Mouse (Mus musculus) midbrain, postnatal 0 days (tissue): ENCODE results near the gene Ccdc151. TPM values are rescaled to one million over a fixed set of nuclear protein-coding genes. Genes with fewer than 3 reads are reported as not detected.
A peak's percentile ranks its signal among the peaks of the same experiment; 100 is the strongest.

ENCODE experiments used
- ATAC-seq: fragments of 200-750 bp; cut with Nextera tagmentation; 2 replicates; pipeline ENCODE4 v1.8.0; 2017; ENCODE audit warnings: moderate number of reproducible peaks, mild to moderate bottlenecking, moderate TSS enrichment, moderate library complexity; ENCODE audit not compliant: low FRiP score
- DNase-seq: peaks from one replicate; pipeline ENCODE4 v3.0.0-alpha.2; 2015; ENCODE audit warnings: low spot score
- H3K27ac ChIP-seq: fragments of 300-500 bp; sonication (generic); 2 replicates; pipeline ENCODE4 v1.5.1; 2014; ENCODE audit warnings: low read depth, mild to moderate bottlenecking, low read length, mixed read lengths
- H3K27me3 ChIP-seq: fragments of 300-500 bp; sonication (generic); 2 replicates; pipeline ENCODE4 v1.6.1; 2014; ENCODE audit warnings: low read length, control low read depth, mixed read lengths; ENCODE audit not compliant: insufficient read depth
- H3K36me3 ChIP-seq: fragments of 300-500 bp; sonication (generic); 2 replicates; pipeline ENCODE4 v1.6.1; 2014; ENCODE audit warnings: low read length, control low read depth, mixed read lengths; ENCODE audit not compliant: insufficient read depth
- H3K4me1 ChIP-seq: fragments of 300-500 bp; sonication (generic); 2 replicates; pipeline ENCODE4 v1.6.1; 2014; ENCODE audit warnings: mild to moderate bottlenecking, control low read depth, antibody characterized with exemption, low read length, mixed read lengths; ENCODE audit not compliant: insufficient read depth
- H3K4me2 ChIP-seq: fragments of 300-500 bp; sonication (generic); 2 replicates; pipeline ENCODE4 v1.6.1; 2014; ENCODE audit warnings: low read depth, mild to moderate bottlenecking, low read length, mixed read lengths; ENCODE audit not compliant: poor library complexity, severe bottlenecking
- H3K4me3 ChIP-seq: fragments of 300-500 bp; sonication (generic); 2 replicates; pipeline ENCODE4 v1.5.1; 2014; ENCODE audit warnings: low read depth, mild to moderate bottlenecking, low read length, moderate library complexity
- H3K9ac ChIP-seq: fragments of 300-500 bp; sonication (generic); replicated peaks from 2 replicates; pipeline ENCODE4 v1.6.1; 2014; ENCODE audit warnings: mild to moderate bottlenecking, low read length, moderate library complexity, mixed read lengths; ENCODE audit not compliant: poor library complexity, severe bottlenecking
- H3K9me3 ChIP-seq: fragments of 300-500 bp; sonication (generic); 2 replicates; pipeline ENCODE4 v1.6.1; 2016; ENCODE audit warnings: low read length, control low read depth
- CTCF ChIP-seq: IDR thresholded peaks from 2 replicates; pipeline ENCODE4 v1.5.1; 2016; ENCODE audit warnings: antibody characterized with exemption, mild to moderate bottlenecking
- whole genome bisulfite sequencing: fragments of 180-500 bp; shearing (Covaris S2); extraction: QIAGEN DNeasy Blood & Tissue Kit; methylation state at CpG from one replicate; pipeline ENCODE4 v1.1.7; 2014; 5-methylcytosine and 5-hydroxymethylcytosine counted together
- polyA plus RNA-seq: library from polyadenylated mRNA; unstranded; fragments of >200 nt; fragmentation: Nextera tagmentation; extraction: Ambion mirVana; gene quantifications from 2 replicates; pipeline ENCODE4 v1.2.1, GENCODE M21; 2015
- total RNA-seq: library from RNA; depleted of rRNA; stranded (reverse); fragments of >200 nt; gene quantifications from 2 replicates; pipeline ENCODE4 v1.2.3, GENCODE M21; 2014

The Ccdc151 gene
- total and polyA plus RNA-seq, 2 experiments from 2014 or later: 5.1 to 5.8 TPM

- WGBS: 17% methylated on average over 2 of the region's 2 CpGs
- Histone ChIP-seq H3K4me2 (no peak overlapping the region), H3K36me3 (no peaks in the 10 kb centered on the region), H3K4me1 (no peaks in the 10 kb centered on the region), H3K9me3 (no peaks in the 10 kb centered on the region), H3K27ac (no peak overlapping the region), H3K9ac (no peak overlapping the region), H3K4me3 (no peak overlapping the region), H3K27me3 (no peaks in the 10 kb centered on the region)
- ATAC-seq (no peak), DNase-seq (no peak)
- peak; percentile 54 for TF ChIP-seq CTCF
Measured at GRCm38 (mm10) chr9:21977972-21978371, 24.5 kb downstream of the Ccdc151 start.

- Histone ChIP-seq H3K27me3 (no peaks in the 10 kb centered on the region), H3K9me3 (no peaks in the 10 kb centered on the region), H3K4me3 (no peak overlapping the region), H3K36me3 (no peaks in the 10 kb centered on the region), H3K27ac (no peak overlapping the region), H3K9ac (no peak overlapping the region), H3K4me1 (no peaks in the 10 kb centered on the region), H3K4me2 (no peak overlapping the region)
- ATAC-seq (no peak), DNase-seq (no peak)
- WGBS: 78% methylated on average over 5 of the region's 5 CpGs
- no peak for TF ChIP-seq CTCF
Measured at GRCm38 (mm10) chr9:21977331-21977730, 25.1 kb downstream of the Ccdc151 start.

- no peak overlapping the region for H3K4me3 ChIP-seq
- no peaks in the 10 kb centered on the region for H3K36me3 ChIP-seq
- ATAC-seq (no peak), DNase-seq (no peak)
- 85% methylated on average over 10 of the region's 10 CpGs for WGBS
- TF ChIP-seq CTCF: no peak
- no peak overlapping the region for H3K9ac ChIP-seq
- no peaks in the 10 kb centered on the region for H3K4me1 ChIP-seq
- H3K4me2 ChIP-seq: no peak overlapping the region
- no peak overlapping the region for H3K27ac ChIP-seq
- no peaks in the 10 kb centered on the region for H3K27me3 ChIP-seq
- no peaks in the 10 kb centered on the region for H3K9me3 ChIP-seq
Measured at GRCm38 (mm10) chr9:21976626-21977175, 25.7 kb downstream of the Ccdc151 start.

GRCm38 (mm10) chr9:21969304-21969703, 33.1 kb downstream of the Ccdc151 start:
- DNase-seq (no peak), ATAC-seq (no peak)
- no peaks in the 10 kb centered on the region for H3K27me3 ChIP-seq

GRCm38 (mm10) chr9:21968883-21969282, 33.6 kb downstream of the Ccdc151 start:
- ATAC-seq (no peak), DNase-seq (no peak)
- WGBS: 72% methylated on average over 6 of the region's 6 CpGs
- H3K9me3 ChIP-seq: no peaks in the 10 kb centered on the region
- H3K4me3 ChIP-seq: no peak overlapping the region
- no peaks in the 10 kb centered on the region for H3K36me3 ChIP-seq
- no peak overlapping the region for H3K27ac ChIP-seq
- H3K9ac ChIP-seq: no peak overlapping the region
- H3K4me2 ChIP-seq: no peak overlapping the region
- no peaks in the 10 kb centered on the region for H3K27me3 ChIP-seq
- no peaks in the 10 kb centered on the region for H3K4me1 ChIP-seq
- no peak for TF ChIP-seq CTCF

More at GRCm38 (mm10) chr9:21969304-21969703, 33.1 kb downstream of the Ccdc151 start:
- Histone ChIP-seq H3K36me3 (no peaks in the 10 kb centered on the region), H3K4me1 (no peaks in the 10 kb centered on the region), H3K27ac (no peak overlapping the region), H3K9ac (no peak overlapping the region), H3K9me3 (no peaks in the 10 kb centered on the region), H3K4me3 (no peak overlapping the region), H3K4me2 (no peak overlapping the region)
- 88% methylated on average over 4 of the region's 4 CpGs for WGBS
- TF ChIP-seq CTCF: no peak

DNA sequence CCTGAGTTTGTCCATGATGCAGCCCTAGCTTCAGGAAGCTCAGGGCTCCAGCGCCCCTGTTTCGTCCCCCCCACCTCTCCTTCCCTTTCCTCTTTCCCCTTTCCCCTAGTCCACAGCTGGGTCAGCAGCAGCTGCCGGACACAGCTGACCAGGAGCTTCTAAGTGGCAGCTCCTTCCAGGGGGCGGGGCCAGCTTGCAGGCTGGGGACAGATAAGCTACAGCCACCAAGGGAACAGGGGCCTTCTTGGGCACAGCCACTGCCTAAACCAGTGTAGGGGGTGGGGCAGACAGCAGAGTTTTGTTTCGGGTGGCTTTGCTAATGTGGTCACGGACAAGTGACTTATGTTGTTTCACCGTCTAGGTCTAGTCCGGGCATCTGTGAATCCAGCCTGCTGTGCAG, 39.0 kb downstream of the Ccdc151 start, which contains the start of gene Epor:
Gene Epor (minus strand): TSS at position 90 of the 400 bp plus-strand sequence.
- peaks cover 23% of the 10 kb centered on the region for H3K27me3 ChIP-seq
- H3K4me3 ChIP-seq: peak within 1 kb of the TSS; percentile 35
- no peak for TF ChIP-seq CTCF
- H3K9ac ChIP-seq: no peak within 1 kb of the TSS
- H3K27ac ChIP-seq: no peak within 1 kb of the TSS
- H3K9me3 ChIP-seq: no peaks in the 10 kb centered on the region
- H3K4me2 ChIP-seq: peak within 1 kb of the TSS; percentile 74
- DNase-seq: no peak
- ATAC-seq: no peak
- 13% methylated on average over 8 of the region's 8 CpGs for WGBS
- H3K4me1 ChIP-seq: peaks cover 13% of the 10 kb centered on the region; the same call in 1 of the 2 replicates
- no peaks in the 10 kb centered on the region; the same call in 1 of the 2 replicates for H3K36me3 ChIP-seq
